Mouse (Mus musculus) liver, postnatal 0 days (tissue): Measurements from ENCODE around the gene Tiprl.

Source experiments
- CTCF ChIP-seq: sonication (generic); IDR thresholded peaks from 2 replicates; pipeline ENCODE4 v1.5.1; 2016; ENCODE audit warnings: antibody characterized with exemption, low read depth
- EP300 ChIP-seq: IDR thresholded peaks from 2 replicates; pipeline ENCODE4 v1.6.1; 2016; ENCODE audit warnings: antibody characterized with exemption, low read depth, mild to moderate bottlenecking

DNA sequence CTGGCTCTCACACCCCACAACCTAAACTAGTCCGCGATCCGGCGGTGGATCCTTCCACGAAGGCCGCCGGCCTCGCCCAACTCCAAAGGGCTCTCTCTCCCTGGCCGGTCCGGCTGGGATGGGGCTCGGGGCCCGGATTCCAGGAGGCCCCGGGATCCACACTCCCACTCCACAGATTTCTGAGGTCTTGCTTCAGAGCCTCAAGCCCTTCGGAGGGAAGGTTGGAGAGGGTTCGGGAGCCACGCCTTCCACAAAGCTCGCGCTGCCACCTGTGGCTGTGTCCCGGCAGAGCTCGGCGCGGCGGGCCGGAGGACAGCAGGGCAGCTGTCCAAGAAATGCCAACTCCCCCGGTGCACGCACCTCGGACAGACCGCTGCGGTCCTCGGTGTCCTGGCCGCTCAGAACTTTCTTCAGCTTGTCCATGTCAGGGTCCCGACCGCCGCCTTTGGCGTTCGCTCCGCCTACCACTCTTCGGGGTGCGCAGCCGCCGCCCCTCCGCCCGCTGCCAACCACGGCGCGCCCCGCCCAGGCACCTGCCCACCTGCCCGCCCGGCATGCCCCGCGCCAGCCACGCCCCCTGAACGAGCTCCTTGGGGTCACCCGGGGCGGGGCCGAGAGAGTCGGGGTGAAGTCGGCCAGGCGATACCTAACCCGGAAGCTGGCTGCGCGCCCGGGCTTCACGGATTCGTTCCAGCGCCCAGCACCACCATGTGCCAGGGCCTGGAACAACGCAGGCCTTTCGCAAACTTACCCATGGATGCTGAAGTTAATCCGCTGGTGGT is 42.7 kb downstream of the Tiprl start, which contains the start of gene Sft2d2:
- TF ChIP-seq EP300: peak; percentile 64
- TF ChIP-seq CTCF: peak; percentile 44; the same call in 1 of the 2 replicates
